Mouse (Mus musculus): ENCODE measurements at regions not wholly inside any gene's neighbourhood (a gene's known extent, or its start where the extent isn't known, plus 50 kb on each side); places are given as distances from the start of the nearest gene placed in this dataset.

- H3K4me1 ChIP-seq (ENCODE audit: control insufficient read depth, insufficient read depth, low read length), result peaks cover 3% of the 10 kb centered on the region; the same call in 1 of the 2 replicates
- H3K9me3 ChIP-seq (ENCODE audit: control insufficient read depth, low read length), result no peaks in the 10 kb centered on the region
- H3K36me3 ChIP-seq (ENCODE audit: control insufficient read depth, insufficient read depth, low read length), result no peaks in the 10 kb centered on the region
- no peak for ATAC-seq (ENCODE audit: low FRiP score, low TSS enrichment)
- no peak overlapping the region for H3K4me3 ChIP-seq (ENCODE audit: low read length)
- H3K4me2 ChIP-seq (replicated peaks; ENCODE audit: low read depth, low read length), result no peak overlapping the region
- no peak overlapping the region for H3K27ac ChIP-seq (ENCODE audit: low read depth, low read length)
- 63% methylated on average over 9 of the region's 9 CpGs for WGBS
- no peak overlapping the region for H3K9ac ChIP-seq (ENCODE audit: low read depth, low read length)
- no peaks in the 10 kb centered on the region for H3K27me3 ChIP-seq (ENCODE audit: control insufficient read depth, insufficient read depth, low read length)
Observed at GRCm38 (mm10) chr9:56547291-56547977, 129.0 kb downstream of the Hmg20a start.

GRCm38 (mm10) chr9:56549774-56550173 lies 131.4 kb downstream of the Hmg20a start:
- Histone ChIP-seq H3K27ac (ENCODE audit: low read depth, low read length) (no peak overlapping the region), H3K36me3 (ENCODE audit: control insufficient read depth, insufficient read depth, low read length) (no peaks in the 10 kb centered on the region), H3K9ac (ENCODE audit: low read depth, low read length) (no peak overlapping the region), H3K4me1 (ENCODE audit: control insufficient read depth, insufficient read depth, low read length) (peaks cover 6% of the 10 kb centered on the region), H3K4me3 (ENCODE audit: low read length) (no peak overlapping the region), H3K27me3 (ENCODE audit: control insufficient read depth, insufficient read depth, low read length) (no peaks in the 10 kb centered on the region), H3K4me2 (replicated peaks; ENCODE audit: low read depth, low read length) (no peak overlapping the region), H3K9me3 (ENCODE audit: control insufficient read depth, low read length) (no peaks in the 10 kb centered on the region)
- no peak for ATAC-seq (ENCODE audit: low FRiP score, low TSS enrichment)
- 65% methylated on average over 8 of the region's 8 CpGs for WGBS

- Histone ChIP-seq H3K27me3 (ENCODE audit: control insufficient read depth, insufficient read depth, low read length) (no peaks in the 10 kb centered on the region), H3K4me3 (ENCODE audit: low read length) (no peak overlapping the region), H3K4me1 (ENCODE audit: control insufficient read depth, insufficient read depth, low read length) (peaks cover 6% of the 10 kb centered on the region), H3K36me3 (ENCODE audit: control insufficient read depth, insufficient read depth, low read length) (no peaks in the 10 kb centered on the region), H3K9me3 (ENCODE audit: control insufficient read depth, low read length) (no peaks in the 10 kb centered on the region), H3K9ac (ENCODE audit: low read depth, low read length) (no peak overlapping the region), H3K27ac (ENCODE audit: low read depth, low read length) (no peak overlapping the region), H3K4me2 (replicated peaks; ENCODE audit: low read depth, low read length) (no peak overlapping the region)
- ATAC-seq (ENCODE audit: low FRiP score, low TSS enrichment), result no peak
- 47% methylated on average over 4 of the region's 4 CpGs for WGBS
Observed at GRCm38 (mm10) chr9:56550178-56550577, 131.8 kb downstream of the Hmg20a start.

- H3K9ac ChIP-seq (ENCODE audit: low read depth, low read length), result no peak overlapping the region
- H3K4me2 ChIP-seq (replicated peaks; ENCODE audit: low read depth, low read length), result no peak overlapping the region
- H3K27me3 ChIP-seq (ENCODE audit: control insufficient read depth, insufficient read depth, low read length), result 0 out of 2 replicates have a peak, but pooled peaks cover 5% of the 10 kb centered on the region
- ATAC-seq (ENCODE audit: low FRiP score, low TSS enrichment), result no peak
- no peaks in the 10 kb centered on the region for H3K36me3 ChIP-seq (ENCODE audit: control insufficient read depth, insufficient read depth, low read length)
- H3K27ac ChIP-seq (ENCODE audit: low read depth, low read length), result no peak overlapping the region
- WGBS, result 68% methylated on average over 11 of the region's 11 CpGs
- H3K4me3 ChIP-seq (ENCODE audit: low read length), result no peak overlapping the region
- no peaks in the 10 kb centered on the region for H3K9me3 ChIP-seq (ENCODE audit: control insufficient read depth, low read length)
- peaks cover 6% of the 10 kb centered on the region for H3K4me1 ChIP-seq (ENCODE audit: control insufficient read depth, insufficient read depth, low read length)
Observed at GRCm38 (mm10) chr9:56551376-56552186, 133.2 kb downstream of the Hmg20a start.

- H3K27ac ChIP-seq (ENCODE audit: low read depth, low read length), result no peak overlapping the region
- H3K4me1 ChIP-seq (ENCODE audit: control insufficient read depth, insufficient read depth, low read length), result peaks cover 6% of the 10 kb centered on the region
- no peak overlapping the region for H3K9ac ChIP-seq (ENCODE audit: low read depth, low read length)
- H3K27me3 ChIP-seq (ENCODE audit: control insufficient read depth, insufficient read depth, low read length), result 0 out of 2 replicates have a peak, but pooled peaks cover 7% of the 10 kb centered on the region
- no peak for ATAC-seq (ENCODE audit: low FRiP score, low TSS enrichment)
- H3K36me3 ChIP-seq (ENCODE audit: control insufficient read depth, insufficient read depth, low read length), result no peaks in the 10 kb centered on the region
- WGBS, result 76% methylated on average over 6 of the region's 6 CpGs
- no peak overlapping the region for H3K4me2 ChIP-seq (replicated peaks; ENCODE audit: low read depth, low read length)
- H3K4me3 ChIP-seq (ENCODE audit: low read length), result no peak overlapping the region
- no peaks in the 10 kb centered on the region for H3K9me3 ChIP-seq (ENCODE audit: control insufficient read depth, low read length)
Observed at GRCm38 (mm10) chr9:56552187-56552686, 133.8 kb downstream of the Hmg20a start.

- no peaks in the 10 kb centered on the region for H3K9me3 ChIP-seq (ENCODE audit: control insufficient read depth, low read length)
- peaks cover 6% of the 10 kb centered on the region for H3K4me1 ChIP-seq (ENCODE audit: control insufficient read depth, insufficient read depth, low read length)
- 9% methylated on average over 1 of the region's 1 CpGs for WGBS
- H3K27me3 ChIP-seq (ENCODE audit: control insufficient read depth, insufficient read depth, low read length), result 0 out of 2 replicates have a peak, but pooled peaks cover 7% of the 10 kb centered on the region
- ATAC-seq (ENCODE audit: low FRiP score, low TSS enrichment), result peak; percentile 84
- H3K4me2 ChIP-seq (replicated peaks; ENCODE audit: low read depth, low read length), result no peak overlapping the region
- no peak overlapping the region for H3K4me3 ChIP-seq (ENCODE audit: low read length)
- no peak overlapping the region for H3K9ac ChIP-seq (ENCODE audit: low read depth, low read length)
- no peak overlapping the region for H3K27ac ChIP-seq (ENCODE audit: low read depth, low read length)
- no peaks in the 10 kb centered on the region for H3K36me3 ChIP-seq (ENCODE audit: control insufficient read depth, insufficient read depth, low read length)
Observed at GRCm38 (mm10) chr9:56552766-56553165, 134.4 kb downstream of the Hmg20a start.

GRCm38 (mm10) chr9:56553626-56554025 lies 135.2 kb downstream of the Hmg20a start:
- no peak overlapping the region for H3K4me3 ChIP-seq (ENCODE audit: low read length)
- H3K9ac ChIP-seq (ENCODE audit: low read depth, low read length), result no peak overlapping the region
- peaks cover 6% of the 10 kb centered on the region for H3K4me1 ChIP-seq (ENCODE audit: control insufficient read depth, insufficient read depth, low read length)
- no peaks in the 10 kb centered on the region for H3K36me3 ChIP-seq (ENCODE audit: control insufficient read depth, insufficient read depth, low read length)
- no peak overlapping the region for H3K27ac ChIP-seq (ENCODE audit: low read depth, low read length)
- no peak for ATAC-seq (ENCODE audit: low FRiP score, low TSS enrichment)
- no peak overlapping the region for H3K4me2 ChIP-seq (replicated peaks; ENCODE audit: low read depth, low read length)
- WGBS, result 53% methylated on average over 13 of the region's 13 CpGs
- H3K27me3 ChIP-seq (ENCODE audit: control insufficient read depth, insufficient read depth, low read length), result 0 out of 2 replicates have a peak, but pooled peaks cover 7% of the 10 kb centered on the region
- H3K9me3 ChIP-seq (ENCODE audit: control insufficient read depth, low read length), result no peaks in the 10 kb centered on the region

GRCm38 (mm10) chr9:56554096-56554495 lies 135.7 kb downstream of the Hmg20a start:
- Histone ChIP-seq H3K9me3 (ENCODE audit: control insufficient read depth, low read length) (no peaks in the 10 kb centered on the region), H3K4me3 (ENCODE audit: low read length) (no peak overlapping the region), H3K36me3 (ENCODE audit: control insufficient read depth, insufficient read depth, low read length) (no peaks in the 10 kb centered on the region), H3K27ac (ENCODE audit: low read depth, low read length) (no peak overlapping the region), H3K4me1 (ENCODE audit: control insufficient read depth, insufficient read depth, low read length) (peaks cover 6% of the 10 kb centered on the region), H3K27me3 (ENCODE audit: control insufficient read depth, insufficient read depth, low read length) (0 out of 2 replicates have a peak, but pooled peaks cover 7% of the 10 kb centered on the region), H3K9ac (ENCODE audit: low read depth, low read length) (no peak overlapping the region), H3K4me2 (replicated peaks; ENCODE audit: low read depth, low read length) (no peak overlapping the region)
- WGBS, result 34% methylated on average over 6 of the region's 6 CpGs
- ATAC-seq (ENCODE audit: low FRiP score, low TSS enrichment), result no peak
